Mouse (Mus musculus): ENCODE measurements around the gene Fpr1.

DNA sequence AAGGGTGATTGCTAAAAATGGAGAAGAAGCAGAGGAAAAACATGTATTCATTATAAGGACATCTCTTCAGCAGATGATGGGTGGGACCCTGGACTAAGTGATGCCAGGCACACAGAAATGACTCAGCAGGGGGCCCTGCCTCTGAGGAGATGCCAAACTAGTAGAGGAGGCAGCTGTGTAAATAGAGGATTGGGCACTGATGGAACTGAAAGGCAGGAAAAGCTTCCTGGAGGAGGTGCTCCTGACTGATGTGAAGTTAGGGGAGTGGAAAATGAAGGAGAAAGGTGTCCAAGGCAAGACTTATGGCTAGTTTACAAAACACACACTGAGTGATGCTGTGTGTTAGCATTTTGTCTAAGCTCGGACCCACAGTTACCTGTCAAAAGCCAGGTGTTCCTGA lies 26.3 kb downstream of the Fpr1 start:
- TF ChIP-seq EP300 (IDR thresholded peaks at IDR 0.05; ENCODE audit: low read depth) (no peak), CTCF (IDR thresholded peaks at IDR 0.05; ENCODE audit: low read depth) (no peak)

Data from heart, postnatal 0 days (tissue).